Mouse (Mus musculus): ENCODE data around the gene Fibp.

Gene Fibp

GRCm38 (mm10) chr19:5460465-5460911, at the start of gene Fibp:
Gene Fibp, plus strand, starts transcription at chr19:5460615.
- DNase-seq (ENCODE audit: low read depth), result peak; percentile 70

DNA sequence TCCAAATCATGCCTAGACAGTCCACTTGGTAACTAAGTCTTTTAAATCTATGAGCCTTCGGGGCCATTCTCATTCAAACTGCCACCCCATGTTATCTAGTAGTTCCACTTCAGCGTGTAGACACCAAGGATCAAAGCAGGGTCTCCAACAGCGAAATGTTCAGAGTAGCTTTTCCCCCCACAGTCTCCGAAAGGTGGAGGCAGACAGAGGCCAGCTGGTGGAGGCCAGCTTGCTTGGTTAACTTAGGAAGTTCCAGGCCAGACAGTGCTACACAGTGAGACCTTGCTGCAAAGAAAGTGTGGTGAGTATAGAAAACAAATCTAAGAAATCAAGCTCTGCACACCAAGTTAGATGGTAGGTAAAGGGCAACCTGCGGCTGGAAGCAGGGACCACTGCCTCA, 49.8 kb upstream of the Fibp start:
- DNase-seq (ENCODE audit: low read depth), result no peak

DNA sequence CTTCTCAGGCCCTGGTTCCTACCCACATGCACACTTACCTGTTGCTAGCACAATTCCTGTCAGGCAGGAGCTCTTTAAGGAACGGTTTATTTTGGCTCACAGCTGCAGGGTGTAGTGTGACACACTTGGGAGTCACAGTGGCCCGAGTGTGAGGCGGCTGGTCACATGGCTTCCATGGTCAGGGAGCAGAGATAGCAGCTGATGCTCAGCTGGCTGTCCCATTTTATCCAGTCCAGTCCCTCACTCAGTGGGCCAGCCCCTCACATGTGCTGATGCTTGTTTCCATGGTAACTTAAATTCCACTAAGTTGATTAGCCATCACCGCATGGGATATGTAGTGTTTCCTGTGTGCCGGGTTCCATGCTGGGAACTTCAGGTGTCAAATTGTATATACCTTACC, 48.5 kb upstream of the Fibp start:
- no peak for DNase-seq (ENCODE audit: low read depth)

- DNase-seq (ENCODE audit: low read depth), result no peak
Measured at GRCm38 (mm10) chr19:5413840-5414239, 46.6 kb upstream of the Fibp start.

DNA sequence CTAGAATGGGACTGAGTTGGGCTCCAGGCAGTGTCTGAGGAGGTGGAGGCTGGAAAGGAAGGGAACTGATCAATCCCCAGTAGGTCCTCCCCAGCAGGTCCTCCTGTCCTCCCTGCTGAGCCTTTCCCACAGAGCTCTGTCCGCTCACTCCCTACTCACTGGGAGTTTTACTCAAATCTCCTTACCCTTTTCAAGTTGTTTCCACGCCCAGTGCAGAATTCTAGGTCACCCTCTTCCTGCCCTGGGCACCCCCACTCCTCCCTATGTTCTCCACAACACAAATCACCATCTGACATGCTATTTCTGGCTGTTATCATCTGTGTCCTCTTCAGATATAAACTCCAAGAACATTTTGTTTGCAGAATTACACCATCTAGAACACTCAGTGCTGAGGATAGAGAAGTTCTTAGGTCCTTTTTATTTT, 45.9 kb upstream of the Fibp start:
- no peak for DNase-seq (ENCODE audit: low read depth)

DNA sequence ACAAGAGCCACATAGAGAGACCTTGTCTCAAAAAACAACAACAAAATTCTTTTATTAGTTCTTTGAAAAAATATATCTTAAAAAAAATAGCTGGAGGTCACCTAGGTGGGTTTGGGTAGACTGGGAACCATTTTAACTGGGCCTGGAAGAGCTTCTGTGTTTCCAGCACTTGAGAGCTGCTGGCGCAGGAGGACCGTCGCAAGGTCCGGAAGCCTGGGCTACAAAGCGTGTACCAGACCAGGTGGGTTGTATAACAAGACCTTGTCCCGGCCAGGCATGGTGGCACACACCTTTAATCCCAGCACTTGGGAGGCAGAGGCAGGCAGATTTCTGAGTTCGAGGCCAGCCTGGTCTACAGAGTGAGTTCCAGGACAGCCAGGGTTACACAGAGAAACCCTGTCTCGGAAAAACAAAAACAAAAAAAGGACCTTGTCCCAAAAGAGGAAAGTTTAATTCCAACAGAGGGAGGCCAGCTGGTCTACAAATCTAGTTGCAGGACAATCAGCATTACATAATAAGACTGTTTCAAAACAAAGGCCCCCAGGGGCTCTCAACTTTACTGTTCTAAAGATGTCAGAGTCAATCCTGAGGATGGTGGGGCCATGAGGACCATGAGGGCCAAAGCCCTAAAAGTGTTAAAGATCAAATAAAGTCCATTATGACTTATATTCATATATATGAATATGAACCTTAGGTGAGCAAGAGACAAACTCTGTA, 41.5 kb upstream of the Fibp start:
- DNase-seq (ENCODE audit: low read depth), result no peak

DNA sequence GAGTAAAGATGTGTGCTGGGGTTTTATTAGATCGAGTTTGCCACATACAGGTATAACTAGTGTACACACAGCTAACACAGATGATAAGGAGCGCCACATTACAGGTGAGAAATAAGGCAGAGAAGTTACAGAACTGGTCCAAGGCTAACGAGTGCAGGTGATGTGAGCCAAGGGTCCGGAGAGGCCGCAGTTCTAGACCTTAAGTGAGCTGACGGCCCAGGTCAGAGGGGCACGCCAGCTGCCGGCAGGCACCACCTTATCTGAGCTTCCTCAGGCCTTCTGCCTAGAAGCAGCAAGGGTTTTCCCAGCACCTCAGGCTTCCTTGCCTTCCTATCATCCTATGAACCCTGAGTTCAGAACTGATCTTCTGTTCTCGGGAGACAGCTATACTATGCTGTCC, 40.8 kb upstream of the Fibp start:
- no peak for DNase-seq (ENCODE audit: low read depth)

DNA sequence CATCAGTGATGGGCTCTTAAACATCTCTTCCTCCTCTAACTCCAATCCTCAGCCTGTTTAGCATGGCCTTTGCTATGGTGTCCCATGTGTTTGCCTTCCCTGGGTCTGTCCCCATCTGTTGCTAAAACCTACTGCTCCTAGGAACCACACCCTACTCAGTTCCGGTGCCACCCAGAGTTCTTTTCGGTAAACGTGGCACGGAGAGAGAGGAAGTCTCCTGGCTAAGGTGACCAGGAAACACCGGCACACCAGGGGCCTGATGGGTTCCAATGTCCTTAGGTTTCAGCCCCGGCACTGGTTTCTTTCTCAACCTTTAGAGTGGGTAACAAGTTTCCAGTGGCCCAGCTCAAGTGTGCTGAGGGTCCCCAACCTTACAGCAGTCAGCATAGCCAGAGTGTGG, 39.8 kb upstream of the Fibp start:
- DNase-seq (ENCODE audit: low read depth), result no peak

DNA sequence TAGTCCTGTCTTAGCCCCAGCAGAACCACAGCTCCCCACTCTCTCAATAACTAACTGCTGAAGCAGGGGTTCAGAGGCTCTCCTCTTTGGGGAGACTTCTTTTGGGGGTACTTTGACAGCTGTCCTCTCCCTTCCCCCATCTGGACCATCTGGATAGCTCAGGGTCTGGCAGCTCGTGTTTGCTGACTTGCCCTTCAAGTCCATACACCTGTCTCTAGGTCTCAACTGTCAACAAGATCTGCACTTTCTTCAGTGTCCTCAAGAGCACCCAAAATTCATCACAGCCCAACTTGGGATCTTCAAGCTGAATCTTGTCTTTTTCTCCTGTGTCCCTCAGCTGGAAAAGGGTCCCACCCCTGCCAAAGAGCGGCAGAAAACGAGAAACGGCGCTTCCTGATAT, 38.6 kb upstream of the Fibp start:
- DNase-seq (ENCODE audit: low read depth), result no peak

GRCm38 (mm10) chr19:5422267-5422666, 38.1 kb upstream of the Fibp start:
- DNase-seq (ENCODE audit: low read depth), result no peak

GRCm38 (mm10) chr19:5422895-5423443, 37.4 kb upstream of the Fibp start:
- DNase-seq (ENCODE audit: low read depth), result no peak

DNA sequence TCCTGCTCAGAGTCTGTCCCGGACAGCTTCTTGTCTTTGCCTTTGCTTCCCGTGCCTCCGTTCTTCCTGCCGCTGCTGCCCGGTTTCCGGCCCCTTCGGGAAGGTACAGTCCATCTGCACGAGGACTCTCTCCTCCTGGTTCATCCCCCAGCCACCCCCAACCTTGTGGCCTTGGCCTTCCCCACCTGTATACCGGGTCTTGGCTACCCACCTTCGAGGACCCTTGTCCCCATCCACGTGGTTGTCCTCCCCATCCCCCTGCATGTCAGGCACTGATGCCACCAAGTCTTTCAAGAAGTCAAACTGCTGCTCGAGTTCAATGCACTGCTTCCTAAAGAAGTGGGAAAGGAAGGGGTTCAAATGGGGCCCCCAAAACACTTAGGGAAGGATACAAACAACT, 36.9 kb upstream of the Fibp start:
- no peak for DNase-seq (ENCODE audit: low read depth)

- DNase-seq (ENCODE audit: low read depth), result no peak
Measured at GRCm38 (mm10) chr19:5424092-5424781, 36.2 kb upstream of the Fibp start.

DNA sequence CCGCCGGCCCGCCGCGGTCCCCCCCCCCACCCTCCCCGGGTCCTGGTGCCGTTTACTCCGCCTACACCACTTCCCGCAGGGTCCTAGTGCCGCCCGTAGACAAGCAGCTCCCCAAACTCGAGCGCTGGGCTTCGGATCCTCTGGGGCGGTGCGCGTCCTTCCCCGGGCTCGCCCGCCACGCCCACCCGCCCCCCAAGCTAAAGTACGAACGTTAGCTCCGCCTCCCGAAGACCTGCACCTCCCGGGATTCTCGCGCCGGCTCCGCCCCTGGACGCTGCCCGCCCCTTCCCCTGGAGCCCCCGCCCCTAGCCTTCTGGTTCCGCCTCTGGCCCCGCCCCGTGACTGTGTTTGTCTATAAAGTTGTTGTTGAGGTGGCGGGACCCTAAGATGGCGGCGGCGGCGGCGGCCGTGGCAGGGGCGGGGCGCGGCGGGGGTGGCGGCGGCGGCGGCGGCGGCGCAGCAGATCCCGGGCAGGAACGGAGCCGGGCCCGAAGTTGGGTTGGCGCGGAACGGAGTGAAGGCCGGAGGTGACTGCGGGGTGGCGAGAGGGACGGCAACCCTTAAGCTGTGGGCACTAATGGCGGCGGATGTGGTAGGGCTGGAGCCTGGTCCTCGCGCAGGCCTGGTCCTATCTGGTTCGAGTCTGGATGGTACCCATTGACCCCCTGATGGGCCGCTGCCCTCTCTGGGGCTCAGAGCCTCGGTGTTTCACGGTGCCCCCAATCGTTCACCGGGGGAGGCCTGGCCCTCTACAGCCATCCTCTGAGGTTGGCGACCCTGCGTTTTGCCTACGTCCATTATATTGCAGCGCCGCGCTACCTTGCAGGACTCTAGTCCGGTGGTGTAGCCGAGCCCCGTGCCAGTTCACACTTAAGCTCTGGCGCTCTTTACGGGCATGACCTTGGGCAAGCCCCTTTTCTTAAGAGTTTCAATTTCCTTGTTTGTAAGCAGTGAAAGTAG, 35.4 kb upstream of the Fibp start, which contains the start of the genes Drap1 and AI837181:
Drap1 (minus strand) TSS at position 198 of the 960 bp plus-strand sequence.
AI837181 (plus strand) TSS at position 363 of the 960 bp plus-strand sequence.
- no peak for DNase-seq (ENCODE audit: low read depth)

DNA sequence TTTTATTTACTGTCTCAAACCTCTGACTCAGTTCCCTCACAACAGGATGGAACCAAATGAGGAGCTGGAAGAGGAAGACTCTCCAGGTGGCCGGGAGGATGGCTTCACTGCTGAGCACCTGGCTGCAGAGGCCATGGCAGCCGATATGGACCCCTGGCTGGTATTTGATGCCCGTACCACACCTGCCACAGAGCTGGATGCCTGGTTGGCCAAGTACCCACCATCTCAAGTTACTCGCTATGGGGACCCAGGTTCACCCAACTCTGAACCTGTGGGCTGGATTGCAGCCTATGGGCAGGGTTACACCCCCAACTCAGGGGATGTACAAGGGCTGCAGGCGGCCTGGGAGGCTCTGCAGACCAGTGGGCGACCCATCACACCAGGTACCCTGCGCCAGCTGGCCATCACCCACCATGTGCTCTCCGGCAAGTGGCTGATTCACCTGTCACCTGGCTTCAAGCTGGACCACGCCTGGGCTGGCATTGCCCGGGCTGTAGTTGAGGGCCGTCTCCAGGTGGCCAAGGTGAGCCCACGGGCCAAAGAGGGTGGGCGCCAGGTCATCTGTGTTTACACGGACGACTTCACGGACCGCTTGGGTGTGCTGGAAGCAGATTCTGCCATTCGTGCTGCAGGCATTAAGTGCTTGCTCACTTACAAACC, 34.4 kb upstream of the Fibp start:
- no peak for DNase-seq (ENCODE audit: low read depth)

DNA sequence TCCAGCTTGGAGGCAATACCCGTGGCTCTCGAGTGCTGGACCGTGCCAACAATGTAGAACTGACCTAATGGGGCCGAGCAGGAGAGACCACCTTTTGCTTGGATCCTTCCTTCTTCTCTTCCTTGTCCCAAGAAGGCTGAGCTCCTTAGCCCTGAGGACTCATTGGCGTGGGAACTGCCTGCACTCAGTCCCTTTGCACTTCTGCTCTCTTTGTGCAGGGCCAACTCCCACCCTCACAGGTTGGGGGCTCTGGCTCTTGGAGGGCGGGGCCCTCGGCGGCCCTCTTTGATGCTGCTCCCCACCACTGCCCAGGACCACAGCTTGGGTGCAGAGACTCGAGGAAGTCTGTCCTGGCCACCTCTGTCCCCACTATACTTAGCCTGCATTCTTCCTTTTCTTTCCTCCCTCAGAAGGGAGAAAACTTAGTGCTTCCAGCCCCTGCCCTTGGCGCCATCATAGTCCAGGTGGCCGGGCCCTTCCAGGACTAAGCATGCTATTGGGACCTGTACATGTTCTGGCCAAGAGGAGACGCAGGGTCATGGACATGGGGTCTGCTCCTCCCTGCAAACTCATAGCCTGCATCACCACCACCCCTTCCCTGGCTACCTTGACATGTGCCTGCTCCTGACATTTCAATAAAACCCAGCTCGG, 33.6 kb upstream of the Fibp start:
- DNase-seq (ENCODE audit: low read depth), result no peak

- no peak for DNase-seq (ENCODE audit: low read depth)
Measured at GRCm38 (mm10) chr19:5428083-5428482, 32.3 kb upstream of the Fibp start.

DNA sequence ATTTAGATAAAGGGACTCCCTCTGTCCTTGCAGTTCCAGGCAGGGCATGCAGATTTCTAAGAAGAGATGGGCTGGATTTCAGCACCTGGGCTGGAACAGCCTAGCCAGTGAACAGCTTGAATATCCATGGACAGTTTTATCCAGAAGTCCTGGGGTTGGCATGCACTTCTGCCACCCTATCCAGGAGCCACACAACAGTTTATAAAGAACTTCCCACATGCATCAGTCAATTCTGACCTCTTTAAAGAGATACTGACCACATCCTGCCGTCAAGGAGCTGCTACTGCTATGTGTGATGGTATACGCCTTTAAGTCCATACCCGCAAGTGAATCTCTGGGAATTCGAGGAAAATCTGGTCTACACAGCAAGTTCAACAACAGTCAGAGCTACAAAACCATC, 31.2 kb upstream of the Fibp start:
- DNase-seq (ENCODE audit: low read depth), result no peak

DNA sequence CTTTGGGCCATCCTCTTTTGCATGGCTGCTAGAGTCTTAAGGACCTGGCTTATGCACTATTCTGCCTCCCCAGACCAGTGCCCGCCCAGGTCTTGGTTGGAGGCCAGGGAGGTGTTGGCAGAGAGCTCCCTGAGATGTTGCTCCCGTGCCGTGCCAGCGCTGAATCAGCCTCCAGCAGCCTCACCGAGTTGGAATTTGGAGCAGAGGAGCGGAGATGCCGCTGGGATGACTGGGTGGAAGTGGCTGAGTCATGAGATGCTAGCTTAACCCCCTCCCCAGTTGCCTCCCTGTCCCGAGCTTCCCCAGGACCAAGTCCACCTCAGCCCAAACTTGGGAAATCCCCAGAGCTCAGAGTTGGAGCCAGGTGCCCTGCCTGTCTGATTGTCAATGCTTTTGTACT, 30.6 kb upstream of the Fibp start:
- peak; percentile 88 for DNase-seq (ENCODE audit: low read depth)

DNA sequence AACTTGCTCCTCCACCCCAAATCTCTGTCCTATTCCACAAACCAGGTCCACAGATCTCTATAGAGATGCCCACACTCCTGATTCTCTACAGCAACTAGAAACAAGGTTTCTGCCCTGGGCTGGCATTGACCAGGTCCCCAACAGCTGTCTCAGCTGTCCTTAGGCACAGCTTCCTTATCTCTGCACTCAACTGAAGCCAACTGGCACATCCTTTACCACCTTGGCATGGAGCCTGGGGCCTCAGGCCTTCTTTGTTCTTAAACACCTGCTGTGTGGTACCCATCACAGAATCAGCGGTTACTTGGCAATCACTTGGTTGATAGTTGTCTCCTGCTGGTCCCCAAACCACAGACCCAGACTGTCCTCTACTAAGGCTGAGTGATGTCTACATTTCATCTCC, 30.0 kb upstream of the Fibp start:
- DNase-seq (ENCODE audit: low read depth), result no peak

GRCm38 (mm10) chr19:5431911-5432464, 28.4 kb upstream of the Fibp start:
- DNase-seq (ENCODE audit: low read depth), result no peak

All from fibroblast of lung, adult 2 months (primary cell).